Mouse (Mus musculus) hindbrain, embryonic 14.5 days (tissue): ENCODE measurements at regions not wholly inside any gene's neighbourhood (a gene's known extent, or its start where the extent isn't known, plus 50 kb on each side); places are given as distances from the start of the nearest gene placed in this dataset.
"Not testable (repeated sequence)": the region's sequence is repeated elsewhere in the genome, so short reads cannot be mapped to it uniquely, and the experiment has no call there.

Source experiments
- ATAC-seq: fragments of 200-750 bp; cut with Nextera tagmentation; 2 replicates; pipeline ENCODE4 v1.8.0; 2017; ENCODE audit warnings: moderate number of reproducible peaks, mild to moderate bottlenecking, moderate TSS enrichment, moderate library complexity; ENCODE audit not compliant: low FRiP score
- DNase-seq: peaks from one replicate; pipeline ENCODE4 v3.0.0-alpha.2; 2015; ENCODE audit warnings: low spot score
- H3K27ac ChIP-seq: fragments of 300-500 bp; sonication (generic); 2 replicates; pipeline ENCODE4 v1.5.1; 2014; ENCODE audit warnings: mild to moderate bottlenecking, moderate library complexity
- H3K27me3 ChIP-seq: fragments of 300-500 bp; sonication (generic); 2 replicates; pipeline ENCODE4 v1.6.1; 2014; ENCODE audit warnings: mild to moderate bottlenecking, low read length, mixed read lengths; ENCODE audit not compliant: control insufficient read depth, insufficient read depth
- H3K36me3 ChIP-seq: fragments of 300-500 bp; sonication (generic); replicated peaks from 2 replicates; pipeline ENCODE4 v1.6.1; 2014; ENCODE audit not compliant: control insufficient read depth, insufficient read depth
- H3K4me1 ChIP-seq: fragments of 300-500 bp; sonication (generic); replicated peaks from 2 replicates; pipeline ENCODE4 v1.6.1; 2014; ENCODE audit warnings: antibody characterized with exemption, low read length, mixed read lengths; ENCODE audit not compliant: control insufficient read depth, insufficient read depth
- H3K4me2 ChIP-seq: fragments of 300-500 bp; sonication (generic); replicated peaks from 2 replicates; pipeline ENCODE4 v1.6.1; 2014; ENCODE audit warnings: mild to moderate bottlenecking, moderate library complexity
- H3K4me3 ChIP-seq: fragments of 300-500 bp; sonication (generic); replicated peaks from 2 replicates; pipeline ENCODE4 v1.5.1; 2014; ENCODE audit warnings: mild to moderate bottlenecking, low read length
- H3K9ac ChIP-seq: fragments of 300-500 bp; sonication (generic); 2 replicates; pipeline ENCODE4 v1.6.1; 2014
- H3K9me3 ChIP-seq: fragments of 300-500 bp; sonication (generic); 2 replicates; pipeline ENCODE4 v1.6.1; 2016; ENCODE audit warnings: low read length; ENCODE audit not compliant: control insufficient read depth
- WGBS: fragments of 180-500 bp; shearing (Covaris S2); extraction: QIAGEN DNeasy Blood & Tissue Kit; methylation state at CpG from one replicate; pipeline ENCODE4 v1.1.7; 2014; 5-methylcytosine and 5-hydroxymethylcytosine counted together

DNA sequence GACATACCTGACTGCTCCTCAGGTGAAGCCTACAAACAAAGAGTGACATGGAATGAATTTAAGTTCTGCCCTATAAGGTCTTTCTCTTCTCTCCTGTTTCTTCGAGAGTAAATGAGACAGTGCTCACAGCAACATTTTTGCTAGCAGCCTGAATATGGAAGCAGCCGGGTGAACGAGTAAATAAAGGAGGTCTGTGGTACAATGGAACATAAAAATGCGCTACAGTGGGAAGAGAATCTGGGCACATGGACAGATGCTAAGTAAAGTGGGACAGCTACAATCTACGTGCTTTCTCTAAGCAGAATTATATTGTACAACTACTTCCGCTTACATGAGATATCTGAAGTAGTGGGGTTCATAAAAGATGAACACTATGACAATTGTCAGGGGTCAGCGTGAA lies 225.2 kb downstream of the Utp18 start:
- WGBS, result 91% methylated on average over 7 of the region's 7 CpGs
- ATAC-seq, result no peak

DNA sequence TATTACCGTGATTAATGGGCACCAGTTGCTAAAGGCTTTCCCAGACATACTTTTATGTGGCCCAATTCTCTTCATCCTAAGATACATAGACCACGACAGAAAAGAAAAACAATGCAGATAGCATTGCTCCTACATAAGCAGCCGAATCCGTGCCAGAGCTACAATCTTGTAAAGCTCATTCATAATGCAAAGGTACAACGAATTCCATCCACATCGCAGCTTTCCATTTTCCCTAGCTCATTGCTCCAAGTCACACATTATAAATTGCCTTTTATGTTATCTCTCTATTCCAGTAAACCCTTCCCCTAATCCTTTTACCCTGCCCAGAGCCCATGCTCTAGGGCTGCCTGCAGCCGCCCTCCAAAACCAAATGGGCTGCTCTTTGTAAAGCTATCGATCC lies 226.8 kb downstream of the Utp18 start:
- Histone ChIP-seq H3K9me3 (no peaks in the 10 kb centered on the region), H3K27ac (no peak overlapping the region), H3K4me3 (no peak overlapping the region), H3K9ac (no peak overlapping the region), H3K27me3 (no peaks in the 10 kb centered on the region), H3K4me2 (no peak overlapping the region), H3K36me3 (no peaks in the 10 kb centered on the region), H3K4me1 (no peaks in the 10 kb centered on the region)
- ATAC-seq, result no peak
- no peak for DNase-seq
- 70% methylated on average over 8 of the region's 8 CpGs for WGBS

More for the DNA sequence above, 225.2 kb downstream of the Utp18 start:
- Histone ChIP-seq H3K9me3 (0 out of 2 replicates have a peak, but pooled peaks cover 5% of the 10 kb centered on the region), H3K36me3 (no peaks in the 10 kb centered on the region), H3K4me2 (no peak overlapping the region), H3K4me3 (no peak overlapping the region), H3K9ac (no peak overlapping the region), H3K27me3 (no peaks in the 10 kb centered on the region), H3K27ac (no peak overlapping the region), H3K4me1 (no peaks in the 10 kb centered on the region)
- no peak for DNase-seq

DNA sequence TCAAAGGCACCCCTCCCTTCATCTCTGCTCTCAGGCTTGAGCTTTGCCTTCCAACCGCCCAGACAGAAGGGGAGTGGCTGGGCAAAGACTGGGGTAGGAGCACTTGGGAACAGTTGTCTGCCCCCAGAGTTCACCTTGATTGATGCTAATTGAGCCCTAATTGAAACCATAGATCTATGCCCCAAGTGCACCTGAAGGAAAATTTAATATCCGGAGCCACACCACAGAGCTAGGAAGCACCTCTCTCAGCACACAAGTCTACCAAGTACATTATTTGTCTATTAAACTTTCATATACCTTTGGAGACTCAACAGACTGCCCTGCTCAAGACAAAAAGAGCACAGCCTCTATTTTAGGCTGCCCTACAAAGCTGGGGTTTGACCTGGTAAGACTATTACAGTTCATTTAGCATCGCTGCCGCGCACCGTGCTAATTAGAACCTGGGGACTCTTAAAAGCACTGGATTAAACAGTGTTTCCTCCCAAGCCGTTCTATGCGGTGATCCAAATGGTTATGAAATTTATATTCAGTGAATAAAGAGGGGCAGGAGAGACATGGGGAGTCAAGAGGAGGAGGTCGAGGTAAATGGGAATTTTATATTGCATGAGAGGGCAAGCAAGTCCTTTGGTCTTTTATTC lies 229.8 kb downstream of the Utp18 start:
- DNase-seq, result no peak
- no peak overlapping the region for H3K4me3 ChIP-seq
- H3K9ac ChIP-seq, result no peak overlapping the region
- H3K4me1 ChIP-seq, result no peaks in the 10 kb centered on the region
- WGBS, result 74% methylated on average over 9 of the region's 9 CpGs
- H3K4me2 ChIP-seq, result no peak overlapping the region
- ATAC-seq, result no peak
- no peaks in the 10 kb centered on the region for H3K9me3 ChIP-seq
- H3K27ac ChIP-seq, result no peak overlapping the region
- no peaks in the 10 kb centered on the region for H3K36me3 ChIP-seq
- no peaks in the 10 kb centered on the region for H3K27me3 ChIP-seq

DNA sequence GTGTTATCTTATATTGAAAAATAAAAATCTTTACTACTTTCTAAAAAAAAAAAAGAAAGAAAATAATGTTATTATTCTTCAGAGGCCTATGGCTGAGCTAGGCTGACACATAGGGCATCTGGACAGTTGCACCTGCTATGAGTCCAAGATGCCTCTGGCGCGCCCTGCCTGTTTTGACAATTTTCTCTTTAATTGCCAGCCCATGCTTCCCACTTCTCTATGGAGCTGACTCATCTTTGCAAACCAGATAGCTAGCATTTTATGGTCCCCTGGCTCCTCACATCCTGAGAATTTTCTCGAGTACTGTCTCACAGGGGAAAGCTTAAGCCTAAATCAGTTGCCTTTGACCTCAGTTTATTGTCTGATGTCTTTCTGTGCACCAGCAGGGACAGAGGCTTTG lies 232.2 kb downstream of the Utp18 start:
- H3K9me3 ChIP-seq, result no peaks in the 10 kb centered on the region
- WGBS, result 67% methylated on average over 3 of the region's 3 CpGs
- no peaks in the 10 kb centered on the region for H3K27me3 ChIP-seq
- no peak for ATAC-seq
- no peak overlapping the region for H3K4me2 ChIP-seq
- H3K36me3 ChIP-seq, result no peaks in the 10 kb centered on the region
- no peak overlapping the region for H3K27ac ChIP-seq
- H3K9ac ChIP-seq, result no peak overlapping the region
- no peak overlapping the region for H3K4me3 ChIP-seq
- no peak for DNase-seq
- no peaks in the 10 kb centered on the region for H3K4me1 ChIP-seq

DNA sequence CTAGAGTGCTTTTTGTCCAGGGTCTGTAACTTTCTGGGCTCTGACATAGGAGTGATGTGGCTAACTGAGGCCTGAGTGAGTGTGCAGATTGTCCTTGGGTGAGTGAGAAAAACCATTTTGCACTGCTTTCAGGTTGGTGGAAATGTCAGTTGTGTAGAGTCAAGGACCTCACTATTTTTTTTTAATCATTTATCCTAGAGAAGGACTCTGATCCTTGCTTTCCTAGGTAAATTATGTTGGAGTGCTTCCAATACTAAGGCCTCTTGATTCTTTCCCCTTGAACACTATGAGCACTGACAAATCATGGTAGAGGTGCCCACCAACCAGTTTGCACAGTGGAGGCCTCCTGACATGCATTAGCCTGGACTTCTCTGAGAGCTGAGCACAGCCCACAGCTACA lies 233.6 kb downstream of the Utp18 start:
- H3K36me3 ChIP-seq, DNase-seq, H3K9ac ChIP-seq, H3K27me3 ChIP-seq, H3K4me3 ChIP-seq, ATAC-seq, H3K27ac ChIP-seq, H3K9me3 ChIP-seq, H3K4me2 ChIP-seq, H3K4me1 ChIP-seq: not testable (repeated sequence)
